Mouse (Mus musculus): Measurements from ENCODE around the gene Lypd5.

GRCm38 (mm10) chr7:24399256-24400081 is 50.5 kb downstream of the Lypd5 start, which contains the start of gene Smg9:
- TF ChIP-seq CTCF (IDR thresholded peaks at IDR 0.05; ENCODE audit: low read depth) (no peak), EP300 (optimal IDR thresholded peaks at IDR 0.05) (no peak)

Data from stomach, postnatal 0 days (tissue).